Mouse (Mus musculus) megakaryocyte, embryonic 14.5 days (primary cell): ENCODE data around the gene Lcn12.

Source experiments
- FLI1 ChIP-seq: IDR thresholded peaks from 2 replicates; pipeline ENCODE4 v1.6.1; 2012; ENCODE audit warnings: low read length, inconsistent platforms, mixed read lengths
- GATA1 ChIP-seq: IDR thresholded peaks from 3 replicates; pipeline ENCODE4 v1.6.1; 2012; ENCODE audit warnings: mixed read lengths, low read length, inconsistent platforms, borderline replicate concordance

- no peak for TF ChIP-seq GATA1
- no peak for TF ChIP-seq FLI1
These were observed 40.0 kb upstream of the Lcn12 start for GRCm38 (mm10) chr2:25533707-25534106.
